Mouse (Mus musculus) embryo, embryonic 10.5 days (tissue): ENCODE measurements around the gene Ivd.

Experiments
- DNase-seq: peaks from one replicate; pipeline ENCODE4 v3.0.0-alpha.2; 2015; ENCODE audit warnings: low spot score

The Ivd gene

DNA sequence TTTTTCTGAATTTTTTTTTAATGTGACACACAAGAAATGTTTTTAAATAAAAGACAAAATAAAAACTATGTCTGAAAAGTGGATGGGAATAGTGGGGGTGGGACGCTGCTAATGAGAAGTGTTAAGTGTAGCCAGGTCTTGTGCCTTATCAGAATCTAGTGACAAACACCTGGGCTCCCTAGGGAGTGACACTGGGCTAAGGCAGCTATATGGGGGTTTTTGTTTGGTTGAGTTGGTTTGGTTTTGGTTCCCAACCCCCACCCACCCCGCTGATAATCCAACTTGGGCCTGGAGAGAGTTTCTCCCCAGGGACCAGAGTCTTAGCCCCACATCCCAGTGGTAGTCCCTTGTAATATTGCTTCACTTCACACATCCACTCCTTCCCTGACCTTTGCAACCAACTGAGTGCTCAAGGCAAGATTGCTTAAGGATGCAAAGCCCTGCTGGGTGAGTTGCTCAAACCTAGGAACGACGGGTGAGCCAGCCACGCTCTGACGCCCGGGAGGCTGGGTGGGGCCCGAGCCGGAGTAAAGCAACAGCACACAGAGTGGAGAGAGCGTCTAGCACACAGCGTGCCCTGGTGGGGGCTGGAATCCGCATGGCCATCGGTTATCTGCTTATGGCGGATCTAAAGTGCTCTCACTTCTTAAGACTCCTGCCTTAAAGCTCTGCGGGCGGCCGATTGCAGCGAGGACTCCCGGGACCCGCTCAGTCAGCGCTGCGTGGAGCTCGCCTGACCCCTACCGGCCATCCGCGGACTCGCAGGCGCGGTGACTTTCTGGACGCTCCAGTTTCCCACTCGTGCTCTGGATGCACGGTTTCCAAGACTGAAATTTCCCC lies 21.3 kb downstream of the Ivd start:
- peak; percentile 87 for DNase-seq

GRCm38 (mm10) chr2:118887440-118887839 lies 25.7 kb downstream of the Ivd start:
- no peak for DNase-seq

DNA sequence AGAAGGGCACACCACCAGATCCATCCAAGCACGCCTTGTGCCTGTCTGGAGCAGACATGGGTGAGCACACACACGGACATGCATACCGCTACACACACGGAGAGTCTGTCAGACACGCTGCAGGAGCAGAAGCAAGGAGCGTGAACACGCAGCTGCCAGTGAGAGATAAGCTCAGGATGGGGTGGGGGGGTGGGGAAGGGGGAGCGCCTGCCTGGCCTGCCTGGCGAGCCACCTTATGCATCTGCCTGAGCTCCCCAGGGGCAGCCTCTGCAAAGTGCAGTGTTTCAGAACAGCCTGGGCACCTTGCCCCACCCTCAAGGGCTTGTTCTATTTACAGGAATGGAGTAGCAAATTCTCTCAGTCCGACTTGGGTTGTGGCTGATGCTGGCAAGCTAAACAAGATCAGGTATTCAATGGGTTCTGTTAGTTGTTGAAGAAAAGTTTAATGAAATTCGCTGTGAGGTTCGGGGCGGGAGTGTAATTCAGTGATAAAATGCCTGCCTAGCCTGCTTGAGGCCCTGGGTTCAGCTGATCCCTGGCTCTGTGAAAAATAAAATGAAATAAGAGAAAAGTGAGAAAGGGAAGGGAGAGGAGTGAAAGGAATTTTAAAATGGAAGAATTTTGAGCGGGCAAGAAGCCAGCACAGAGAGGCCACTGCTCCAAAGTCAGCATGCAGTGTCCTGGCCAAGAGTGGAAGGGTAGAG lies 26.2 kb downstream of the Ivd start:
- no peak for DNase-seq

GRCm38 (mm10) chr2:118891173-118891572 lies 29.4 kb downstream of the Ivd start:
- DNase-seq, result no peak

GRCm38 (mm10) chr2:118895990-118896913 lies 34.5 kb downstream of the Ivd start:
- peak; percentile 57 for DNase-seq

GRCm38 (mm10) chr2:118896914-118897291 lies 35.1 kb downstream of the Ivd start:
- no peak for DNase-seq

- no peak for DNase-seq
These were observed 35.6 kb downstream of the Ivd start for GRCm38 (mm10) chr2:118897392-118897791.

GRCm38 (mm10) chr2:118897808-118898207 lies 36.1 kb downstream of the Ivd start:
- no peak for DNase-seq

DNA sequence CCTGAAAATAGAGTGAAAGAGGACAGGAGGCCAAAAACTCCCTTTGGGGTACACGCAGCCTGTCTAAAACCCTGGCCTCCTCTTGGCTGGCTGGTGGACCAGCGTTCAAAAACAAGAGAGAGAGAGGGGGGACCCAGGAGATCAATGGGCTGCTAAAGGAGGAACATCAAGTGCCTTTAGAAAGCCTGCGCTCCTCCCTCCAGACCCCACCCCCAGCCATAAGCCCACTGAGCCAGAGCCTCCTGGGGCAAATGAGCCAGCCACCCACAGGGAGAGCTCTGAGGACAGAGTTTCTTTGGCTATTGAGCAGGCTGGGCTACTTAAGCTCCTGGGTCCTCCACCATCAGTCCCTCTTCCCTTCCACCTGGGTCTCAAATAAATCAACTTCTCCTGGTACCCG lies 37.0 kb downstream of the Ivd start:
- DNase-seq, result no peak

GRCm38 (mm10) chr2:118899306-118899705 lies 37.6 kb downstream of the Ivd start:
- peak; percentile 27 for DNase-seq

DNA sequence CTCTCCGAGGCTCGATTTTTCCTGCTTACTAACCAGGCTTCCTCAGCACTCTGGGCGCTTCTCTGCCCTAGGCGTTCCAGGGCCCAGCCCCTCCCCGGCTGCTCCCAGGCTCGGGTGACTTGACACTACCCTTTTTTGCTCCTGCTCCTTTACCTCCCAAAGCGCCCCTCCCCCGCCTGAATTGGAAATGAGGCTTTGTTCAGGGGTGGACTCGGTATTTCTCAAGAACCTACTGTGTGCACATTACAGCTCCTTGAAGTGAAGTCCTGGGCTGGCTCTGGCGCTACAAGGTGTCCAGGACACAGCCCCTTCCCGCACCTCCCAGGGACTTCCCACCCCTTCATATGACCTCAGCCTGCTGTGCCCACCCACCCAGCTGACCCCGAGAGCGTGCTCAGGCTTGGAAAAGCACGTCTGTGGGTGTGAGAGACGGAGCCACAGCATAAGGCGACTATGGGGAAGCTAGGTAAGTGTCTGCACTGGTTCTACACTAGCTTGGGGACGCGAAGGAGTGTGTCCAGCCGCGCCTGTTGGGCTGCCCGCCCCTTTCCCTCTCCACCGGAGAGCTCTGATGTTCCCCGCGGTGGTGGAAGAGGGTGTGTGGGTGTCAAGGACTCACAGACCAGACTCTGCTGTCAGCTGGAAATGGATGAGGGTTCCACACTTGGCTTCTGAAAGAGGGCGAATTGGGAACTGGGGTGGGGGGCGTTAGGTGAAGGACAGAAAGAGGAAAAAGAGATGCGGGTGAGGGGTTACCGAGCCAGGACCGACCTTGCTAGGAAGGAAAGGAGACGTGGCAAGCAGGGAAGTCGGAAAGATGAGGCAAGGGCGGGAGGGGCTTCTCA lies 38.4 kb downstream of the Ivd start, which contains the start of gene Bahd1:
TSS of gene Bahd1 (plus strand) at position 397 of the 845 bp plus-strand sequence.
- DNase-seq, result peak; percentile 64

DNA sequence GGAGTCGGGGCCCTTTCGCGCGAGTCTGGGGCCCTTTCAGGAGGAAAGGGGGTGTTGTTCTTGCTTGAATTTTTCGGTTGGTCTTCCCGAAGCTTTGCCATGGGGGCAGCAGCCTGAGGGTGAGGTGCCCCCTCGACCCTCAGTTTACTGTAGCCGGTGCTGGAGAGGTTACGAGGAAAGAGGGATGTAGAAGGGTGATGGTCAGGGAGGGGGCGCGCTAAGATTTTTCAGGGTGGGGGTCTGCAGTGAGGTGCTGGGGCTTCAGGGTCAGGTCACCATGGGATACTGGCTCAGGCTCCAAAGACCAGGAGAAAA lies 39.0 kb downstream of the Ivd start:
- no peak for DNase-seq

- peak; percentile 95 for DNase-seq
These were observed 39.6 kb downstream of the Ivd start for GRCm38 (mm10) chr2:118901175-118902031.

GRCm38 (mm10) chr2:118902051-118903025 lies 40.6 kb downstream of the Ivd start:
- peak; percentile 74 for DNase-seq

DNA sequence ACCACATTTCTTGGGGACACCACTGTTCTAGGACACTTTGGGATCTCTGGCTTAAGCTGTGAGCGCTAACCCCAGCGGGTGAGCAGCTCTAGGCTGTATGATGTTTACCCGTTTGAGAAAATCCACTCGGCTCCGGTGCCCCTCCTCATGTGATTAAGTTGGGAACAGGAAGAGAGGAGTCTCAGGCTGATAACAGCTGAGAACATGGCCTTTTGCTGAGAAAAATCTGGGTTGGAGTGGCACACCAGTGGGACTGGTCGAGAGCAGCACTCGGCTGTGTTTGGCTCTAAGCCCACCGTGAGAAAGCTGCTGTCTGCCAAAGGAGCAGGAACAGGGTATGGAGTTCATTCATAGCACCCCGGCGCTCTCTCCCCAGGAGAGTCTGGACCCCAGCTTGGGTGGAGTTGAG lies 41.6 kb downstream of the Ivd start:
- DNase-seq, result peak; percentile 22

GRCm38 (mm10) chr2:118905433-118906117 lies 43.8 kb downstream of the Ivd start:
- no peak for DNase-seq

GRCm38 (mm10) chr2:118906118-118906492 lies 44.4 kb downstream of the Ivd start:
- DNase-seq, result no peak

- DNase-seq, result no peak
These were observed 46.0 kb downstream of the Ivd start for GRCm38 (mm10) chr2:118907781-118908180.

DNA sequence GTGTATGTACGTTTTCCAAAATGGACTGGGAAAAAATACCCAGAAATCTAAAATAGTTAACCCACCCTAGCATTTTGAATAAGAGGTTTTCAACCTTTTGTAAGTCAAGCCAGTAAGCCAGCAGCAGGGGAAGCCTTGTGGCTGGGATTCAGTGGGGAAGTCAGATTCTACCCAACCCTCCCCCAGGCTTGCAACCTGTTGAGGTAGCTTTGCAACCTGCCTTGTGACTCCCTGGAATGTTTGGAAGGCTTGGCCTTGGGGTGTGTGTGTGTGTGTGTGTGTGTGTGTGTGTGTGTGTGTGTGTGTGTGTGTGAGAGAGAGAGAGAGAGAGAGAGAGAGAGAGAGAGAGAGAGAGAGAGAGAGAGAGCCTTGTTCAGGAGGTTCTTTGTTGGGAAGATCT lies 47.4 kb downstream of the Ivd start:
- DNase-seq, result no peak
